19 mouse cellular contexts compared by ENCODE assay signal in the genomic region with DNA sequence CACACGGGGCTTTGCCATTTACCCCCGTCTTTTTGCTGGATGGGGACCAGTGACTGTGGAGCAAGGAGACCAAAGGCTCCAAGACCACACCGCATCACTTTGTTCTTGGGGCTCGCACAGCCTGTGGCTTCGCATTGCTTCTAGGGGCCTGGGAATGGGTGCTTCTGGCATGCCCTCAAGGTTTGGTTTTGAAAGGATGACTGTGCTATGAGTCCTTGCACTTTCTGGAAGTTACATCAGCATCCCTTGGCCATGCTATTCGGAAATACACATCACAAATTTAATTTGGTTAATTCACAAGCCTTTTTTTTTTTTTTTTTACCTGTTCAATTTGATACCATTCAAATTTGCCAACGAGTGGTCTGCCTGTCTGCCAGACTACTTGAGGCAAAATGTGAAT.
"Had no signal": no experiment of that assay in that cellular context is flagged by ENCODE, and none has a peak within 500 bp of the region (broad histone marks: within the 10 kb centered on the region; RNA-seq: fewer than 3 reads in every experiment).

No protein-coding gene starts in this region.

- H3K4me2 ChIP-seq: lung, embryonic 15.5 days; midbrain, embryonic 11.5 days; midbrain, embryonic 13.5 days; midbrain, embryonic 15.5 days; neural tube, embryonic 13.5 days; neural tube, embryonic 15.5 days had no signal

- DNase-seq: lung, adult 2 months; lung, postnatal 14 days; lung, postnatal 36 days; retina, postnatal 1 day; right cerebral cortex, adult 18-20 months; right cerebral cortex, postnatal 25 days; right cerebral cortex, postnatal 4 days; spleen, adult 18-20 months; thymus, adult 18-20 months; thymus, postnatal 14 days; thymus, postnatal 36 days had no signal

- H3K36me3 ChIP-seq: lung, embryonic 15.5 days; midbrain, embryonic 13.5 days; midbrain, embryonic 15.5 days; neural tube, embryonic 13.5 days; neural tube, embryonic 15.5 days had no signal

- H3K4me3 ChIP-seq: lung, embryonic 15.5 days; megakaryocyte, embryonic 14.5 days; midbrain, embryonic 13.5 days; midbrain, embryonic 15.5 days; neural tube, embryonic 13.5 days; neural tube, embryonic 15.5 days had no signal

- H3K27ac ChIP-seq: lung, embryonic 15.5 days; macrophage; midbrain, embryonic 13.5 days; midbrain, embryonic 15.5 days; neural tube, embryonic 13.5 days; neural tube, embryonic 15.5 days had no signal

- H3K27me3 ChIP-seq: lung, embryonic 15.5 days; megakaryocyte, embryonic 14.5 days; midbrain, embryonic 13.5 days; midbrain, embryonic 15.5 days; neural tube, embryonic 13.5 days; neural tube, embryonic 15.5 days had no signal
